Mouse (Mus musculus): Measurements from ENCODE around the gene Abcb9. TPM values are rescaled to one million over a fixed set of nuclear protein-coding genes. Genes with fewer than 3 reads are reported as not detected.
A peak's percentile ranks its signal among the peaks of the same experiment; 100 is the strongest.

Abcb9 gene
- total and polyA plus RNA-seq, 3 experiments, result 0.60 to 0.75 (median 0.62) TPM

DNA sequence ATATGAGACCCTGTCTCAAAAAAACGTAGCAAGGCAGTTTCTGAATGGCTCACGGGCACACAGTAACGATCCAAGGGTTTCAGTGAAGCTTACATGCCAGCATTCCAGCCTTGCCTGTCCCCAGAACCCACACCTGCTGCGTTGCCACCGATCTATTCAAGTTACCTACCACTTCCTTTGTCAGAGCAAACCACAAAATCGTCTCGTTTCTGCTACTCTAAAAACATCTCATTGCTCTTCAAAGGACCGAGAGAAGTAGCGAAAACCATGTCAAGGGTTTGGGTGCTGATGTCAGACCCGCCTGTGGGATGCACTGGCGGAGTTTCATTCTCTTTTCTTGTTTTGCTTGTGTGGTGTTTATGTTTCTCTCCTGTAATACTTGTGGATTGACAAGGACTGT, 61.1 kb downstream of the Abcb9 start:
- H3K4me1 ChIP-seq (ENCODE audit: insufficient read depth, low read depth, low read length), result peaks cover 59% of the 10 kb centered on the region
- peaks cover 11% of the 10 kb centered on the region for H3K36me3 ChIP-seq (replicated peaks)
- no peak for ATAC-seq (ENCODE audit: extremely low read depth, insufficient number of reproducible peaks, low FRiP score, poor library complexity, severe bottlenecking)
- no peak for TF ChIP-seq CTCF (IDR thresholded peaks at IDR 0.05; ENCODE audit: low read depth, low read length)
- TF ChIP-seq POLR2AphosphoS5 (IDR thresholded peaks at IDR 0.05; ENCODE audit: insufficient replicate concordance, low read depth, low read length), result no peak
- no peak for TF ChIP-seq GATA2 (IDR thresholded peaks at IDR 0.05; ENCODE audit: borderline replicate concordance, low read depth, low read length)
- no peak for TF ChIP-seq GATA1 (IDR thresholded peaks at IDR 0.05; ENCODE audit: borderline replicate concordance, low read length)
- no peak for TF ChIP-seq TAL1 (conservative IDR thresholded peaks at IDR 0.05; ENCODE audit: low read depth, low read length)
- H3K4me3 ChIP-seq (ENCODE audit: low read depth, low read length), result no peak overlapping the region
- no peak for DNase-seq (ENCODE audit: low spot score)
- no peaks in the 10 kb centered on the region for H3K27me3 ChIP-seq (ENCODE audit: insufficient read depth, low read length)
- H3K9me3 ChIP-seq (replicated peaks), result no peaks in the 10 kb centered on the region

GRCm38 (mm10) chr5:124032001-124032508, 63.5 kb downstream of the Abcb9 start, which contains the start of gene Vps37b:
Gene Vps37b (minus strand): TSS chr5:124032270.
- Histone ChIP-seq H3K36me3 (replicated peaks) (peaks cover 33% of the 10 kb centered on the region), H3K4me1 (ENCODE audit: insufficient read depth, low read depth, low read length) (peaks cover 74% of the 10 kb centered on the region), H3K27me3 (ENCODE audit: insufficient read depth, low read length) (no peaks in the 10 kb centered on the region), H3K4me3 (ENCODE audit: low read depth, low read length) (peak within 1 kb of the TSS; percentile 93), H3K9me3 (replicated peaks) (no peaks in the 10 kb centered on the region)
- ATAC-seq (ENCODE audit: extremely low read depth, insufficient number of reproducible peaks, low FRiP score, poor library complexity, severe bottlenecking), result peak; percentile 29; the same call in 1 of the 2 replicates
- TF ChIP-seq TAL1 (conservative IDR thresholded peaks at IDR 0.05; ENCODE audit: low read depth, low read length) (no peak), POLR2AphosphoS5 (IDR thresholded peaks at IDR 0.05; ENCODE audit: insufficient replicate concordance, low read depth, low read length) (no peak), GATA1 (IDR thresholded peaks at IDR 0.05; ENCODE audit: borderline replicate concordance, low read length) (no peak), GATA2 (IDR thresholded peaks at IDR 0.05; ENCODE audit: borderline replicate concordance, low read depth, low read length) (no peak), CTCF (IDR thresholded peaks at IDR 0.05; ENCODE audit: low read depth, low read length) (no peak)
- peak; percentile 78 for DNase-seq (ENCODE audit: low spot score)

- TF ChIP-seq GATA1 (IDR thresholded peaks at IDR 0.05; ENCODE audit: borderline replicate concordance, low read length) (no peak), TAL1 (conservative IDR thresholded peaks at IDR 0.05; ENCODE audit: low read depth, low read length) (peak; percentile 75)
- H3K9me3 ChIP-seq (replicated peaks), result no peaks in the 10 kb centered on the region
- peak overlapping the region; percentile 93 for H3K4me3 ChIP-seq (ENCODE audit: low read depth, low read length)
- H3K36me3 ChIP-seq (replicated peaks), result peaks cover 39% of the 10 kb centered on the region
- ATAC-seq (ENCODE audit: extremely low read depth, insufficient number of reproducible peaks, low FRiP score, poor library complexity, severe bottlenecking), result peak; percentile 83
- peak; percentile 96 for DNase-seq (ENCODE audit: low spot score)
- peaks cover 73% of the 10 kb centered on the region for H3K4me1 ChIP-seq (ENCODE audit: insufficient read depth, low read depth, low read length)
- H3K27me3 ChIP-seq (ENCODE audit: insufficient read depth, low read length), result no peaks in the 10 kb centered on the region
Measured at GRCm38 (mm10) chr5:124031068-124031955, 64.3 kb downstream of the Abcb9 start.

DNA sequence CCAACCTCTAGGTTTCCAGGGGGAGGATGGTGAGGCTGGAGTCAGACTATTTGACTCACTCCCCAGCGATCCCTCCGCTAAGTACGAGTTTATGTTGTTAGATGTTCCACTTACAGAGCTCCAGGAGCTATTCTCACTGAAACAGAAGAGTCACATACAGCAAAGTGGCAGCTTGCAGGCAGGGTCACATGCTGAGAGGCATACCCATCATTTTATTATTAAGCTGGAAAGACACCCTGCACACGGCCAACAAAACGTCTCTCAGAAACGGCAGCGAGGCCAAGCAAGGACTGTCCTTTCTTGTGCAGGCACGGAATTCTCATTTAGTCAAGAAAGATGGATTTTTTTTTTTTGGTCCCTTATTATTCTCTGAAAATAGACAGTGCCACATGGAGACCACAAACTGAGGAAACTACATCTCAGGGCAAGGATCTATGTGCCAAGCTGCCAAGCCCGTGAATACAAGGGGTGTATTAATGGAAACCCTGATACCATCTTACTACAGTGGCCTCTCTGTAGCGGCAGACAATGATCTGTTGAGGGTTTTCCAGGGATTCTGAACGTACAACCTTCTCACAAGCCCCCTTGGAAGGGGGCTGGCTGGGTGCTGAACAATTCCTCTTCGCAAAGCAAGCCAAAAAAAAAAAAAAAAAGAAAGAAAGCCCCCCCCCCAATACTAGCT, 65.1 kb downstream of the Abcb9 start:
- no peak for ATAC-seq (ENCODE audit: extremely low read depth, insufficient number of reproducible peaks, low FRiP score, poor library complexity, severe bottlenecking)
- no peak for DNase-seq (ENCODE audit: low spot score)
- peaks cover 74% of the 10 kb centered on the region for H3K4me1 ChIP-seq (ENCODE audit: insufficient read depth, low read depth, low read length)
- H3K36me3 ChIP-seq (replicated peaks), result peaks cover 47% of the 10 kb centered on the region
- H3K4me3 ChIP-seq (ENCODE audit: low read depth, low read length), result peak overlapping the region; percentile 93
- H3K27me3 ChIP-seq (ENCODE audit: insufficient read depth, low read length), result no peaks in the 10 kb centered on the region
- H3K9me3 ChIP-seq (replicated peaks), result no peaks in the 10 kb centered on the region
- TF ChIP-seq TAL1 (conservative IDR thresholded peaks at IDR 0.05; ENCODE audit: low read depth, low read length), result no peak
- no peak for TF ChIP-seq GATA1 (IDR thresholded peaks at IDR 0.05; ENCODE audit: borderline replicate concordance, low read length)

DNA sequence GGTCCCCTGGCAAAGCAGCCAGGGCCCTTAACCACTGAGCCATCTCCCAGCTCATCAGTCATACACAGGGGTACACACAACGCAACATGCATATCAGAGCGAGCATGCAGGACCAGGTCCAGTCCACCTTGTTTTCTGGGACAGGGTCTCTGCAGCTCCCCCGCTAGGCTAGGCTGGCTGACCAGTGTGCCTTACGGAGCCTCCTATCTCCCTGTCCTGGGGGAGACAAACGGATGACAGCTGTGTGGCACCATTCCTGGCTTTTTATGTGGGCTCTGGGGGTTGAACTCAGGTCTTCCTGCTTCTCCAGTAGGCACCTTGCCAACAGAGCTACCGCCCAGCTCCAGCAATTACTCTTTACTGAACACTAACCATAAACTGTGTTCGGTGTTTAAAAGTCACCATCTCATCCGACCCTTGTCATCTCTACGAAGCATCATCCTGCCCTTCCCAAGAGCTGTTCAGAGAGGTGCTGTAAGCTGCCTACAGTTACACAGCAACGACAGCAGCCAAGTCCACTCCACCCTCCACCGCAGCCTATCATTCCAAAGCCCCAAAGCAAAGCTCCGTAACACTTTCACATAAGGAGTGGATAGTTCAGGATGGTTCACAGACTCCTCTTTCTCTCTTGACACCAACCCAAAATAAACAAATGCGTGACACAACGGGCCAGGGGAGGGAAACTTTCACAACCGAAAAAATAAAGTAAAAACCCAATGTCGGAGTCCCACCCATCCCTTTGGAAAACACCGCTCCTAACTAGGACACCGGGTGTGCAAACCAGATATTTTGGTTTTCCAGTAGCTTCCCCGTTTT, 66.2 kb downstream of the Abcb9 start:
- H3K27me3 ChIP-seq (ENCODE audit: insufficient read depth, low read length), result no peaks in the 10 kb centered on the region
- peak overlapping the region; percentile 14; the same call in 1 of the 2 replicates for H3K4me3 ChIP-seq (ENCODE audit: low read depth, low read length)
- H3K9me3 ChIP-seq (replicated peaks), result no peaks in the 10 kb centered on the region
- no peak for TF ChIP-seq GATA1 (IDR thresholded peaks at IDR 0.05; ENCODE audit: borderline replicate concordance, low read length)
- no peak for TF ChIP-seq CTCF (IDR thresholded peaks at IDR 0.05; ENCODE audit: low read depth, low read length)
- TF ChIP-seq TAL1 (conservative IDR thresholded peaks at IDR 0.05; ENCODE audit: low read depth, low read length), result no peak
- no peak for TF ChIP-seq POLR2AphosphoS5 (IDR thresholded peaks at IDR 0.05; ENCODE audit: insufficient replicate concordance, low read depth, low read length)
- TF ChIP-seq GATA2 (IDR thresholded peaks at IDR 0.05; ENCODE audit: borderline replicate concordance, low read depth, low read length), result no peak
- H3K36me3 ChIP-seq (replicated peaks), result peaks cover 58% of the 10 kb centered on the region
- DNase-seq (ENCODE audit: low spot score) (no peak), ATAC-seq (ENCODE audit: extremely low read depth, insufficient number of reproducible peaks, low FRiP score, poor library complexity, severe bottlenecking) (no peak)
- peaks cover 74% of the 10 kb centered on the region for H3K4me1 ChIP-seq (ENCODE audit: insufficient read depth, low read depth, low read length)

All from G1E (cell line).